Mouse (Mus musculus): Measurements from ENCODE around the gene Rab13.

GRCm38 (mm10) chr3:90254419-90255193 is 41.1 kb downstream of the Rab13 start:
- TF ChIP-seq POLR2A (IDR thresholded peaks at IDR 0.05; ENCODE audit: control insufficient read depth, extremely low read depth, insufficient read depth, low read length, poor library complexity): no peak
- TF ChIP-seq CTCF (IDR thresholded peaks at IDR 0.05; ENCODE audit: borderline replicate concordance, control insufficient read depth, extremely low read depth, insufficient read depth, low read length, poor library complexity): no peak
